Mouse (Mus musculus): ENCODE measurements at regions not wholly inside any gene's neighbourhood (a gene's known extent, or its start where the extent isn't known, plus 50 kb on each side); places are given as distances from the start of the nearest gene placed in this dataset.

DNA sequence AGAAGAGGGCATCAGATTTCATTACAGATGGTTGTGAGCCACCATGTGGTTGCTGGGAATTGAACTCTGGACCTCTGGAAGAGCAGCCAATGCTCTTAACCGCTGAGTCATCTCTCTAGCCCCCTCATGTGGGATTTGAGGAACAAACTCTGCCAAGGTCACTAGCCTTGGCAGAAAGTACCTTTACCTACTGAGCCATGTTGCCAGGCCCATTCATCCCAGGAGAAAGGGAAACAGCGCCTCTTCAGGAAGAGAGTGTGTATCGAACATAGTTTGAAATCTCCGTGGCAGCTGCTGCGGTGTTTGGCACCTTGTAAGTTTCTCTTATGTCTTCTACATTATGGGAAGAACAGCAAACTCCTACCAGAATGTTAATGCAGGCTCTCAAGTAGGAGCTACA, 82.0 kb upstream of the Slc38a2 start:
- TF ChIP-seq CTCF (IDR thresholded peaks at IDR 0.05 in 2 of 3, conservative IDR thresholded peaks at IDR 0.05 in 1 of 3; ENCODE audit: control insufficient read depth in 1 of 3, insufficient read depth in 1 of 3, low read depth in 2 of 3, low read length in 3 of 3, poor library complexity in 1 of 3, severe bottlenecking in 1 of 3) (peak; percentile 31 to 56 (median 38); a peak in 4 of 6 replicates), SIN3A (IDR thresholded peaks at IDR 0.05; ENCODE audit: low read length) (0 out of 2 replicates have a peak, but pooled peaks have one; percentile 20), GATA1 (IDR thresholded peaks at IDR 0.05; ENCODE audit: low read depth, low read length) (no peak), EP300 (IDR thresholded peaks at IDR 0.05; ENCODE audit: low read depth in 1 of 2, low read length in 2 of 2) (no peak), POLR2AphosphoS5 (IDR thresholded peaks at IDR 0.05; ENCODE audit: borderline replicate concordance, low read depth, low read length) (no peak), POLR2AphosphoS2 (IDR thresholded peaks at IDR 0.05; ENCODE audit: low read length) (no peak), TAL1 (IDR thresholded peaks at IDR 0.05; ENCODE audit: low read length) (no peak), HCFC1 (IDR thresholded peaks at IDR 0.05; ENCODE audit: low read depth, low read length) (no peak), POLR2A (IDR thresholded peaks at IDR 0.05; ENCODE audit: control insufficient read depth in 1 of 2, insufficient read depth in 1 of 2, low read depth in 1 of 2, low read length in 2 of 2, poor library complexity in 1 of 2) (no peak), ZMIZ1 (IDR thresholded peaks at IDR 0.05; ENCODE audit: low read depth, low read length) (no peak), TCF12 (IDR thresholded peaks at IDR 0.05; ENCODE audit: low read depth, low read length) (no peak)

Measured in MEL (cell line).